Mouse (Mus musculus) bone marrow, adult 2 months (tissue): ENCODE measurements around the gene Scn3b.

Experiments used
- CTCF ChIP-seq: fragments of 200-500 bp; IDR thresholded peaks from 2 replicates; pipeline ENCODE4 v1.5.1; 2011; ENCODE audit warnings: low read length, control low read depth; ENCODE audit not compliant: control insufficient read depth, insufficient read depth
- POLR2A ChIP-seq: fragments of 200-500 bp; IDR thresholded peaks from 2 replicates; pipeline ENCODE4 v1.6.1; 2011; ENCODE audit warnings: low read depth, mild to moderate bottlenecking, control low read depth, low read length, borderline replicate concordance; ENCODE audit not compliant: control insufficient read depth

DNA sequence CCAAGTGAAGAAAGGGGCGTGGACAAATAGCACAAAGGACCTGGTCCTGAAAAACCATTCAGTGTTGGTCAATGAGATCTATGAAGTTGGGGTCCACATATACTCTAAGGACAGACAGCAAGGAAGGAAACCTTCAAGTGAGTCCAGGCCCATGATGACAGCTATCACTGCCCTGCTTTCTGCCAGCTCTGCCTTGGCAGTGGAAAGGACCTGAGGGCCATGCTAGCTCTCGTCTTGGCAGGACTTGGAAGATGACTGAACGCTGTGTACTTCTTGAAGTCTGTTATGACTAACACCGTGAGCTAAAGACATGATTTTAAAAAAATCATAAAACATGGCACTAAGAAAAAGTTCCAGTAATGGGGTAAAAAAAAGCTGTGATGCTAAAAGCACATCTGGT lies 48.7 kb downstream of the Scn3b start:
- no peak for TF ChIP-seq CTCF
- TF ChIP-seq POLR2A, result no peak
